Mouse (Mus musculus): ENCODE data around the gene Sgpp2. TPM values are rescaled to one million over a fixed set of nuclear protein-coding genes. Genes with fewer than 3 reads are reported as not detected.

Gene Sgpp2
- 2.5 TPM for polyA plus RNA-seq (2015; fragmentation: Illumina TruSeq; extraction: RNeasy Lipid Tissue Mini Kit (QIAGEN cat#74804); ENCODE audit: insufficient read depth, low read depth, low replicate concordance)

DNA sequence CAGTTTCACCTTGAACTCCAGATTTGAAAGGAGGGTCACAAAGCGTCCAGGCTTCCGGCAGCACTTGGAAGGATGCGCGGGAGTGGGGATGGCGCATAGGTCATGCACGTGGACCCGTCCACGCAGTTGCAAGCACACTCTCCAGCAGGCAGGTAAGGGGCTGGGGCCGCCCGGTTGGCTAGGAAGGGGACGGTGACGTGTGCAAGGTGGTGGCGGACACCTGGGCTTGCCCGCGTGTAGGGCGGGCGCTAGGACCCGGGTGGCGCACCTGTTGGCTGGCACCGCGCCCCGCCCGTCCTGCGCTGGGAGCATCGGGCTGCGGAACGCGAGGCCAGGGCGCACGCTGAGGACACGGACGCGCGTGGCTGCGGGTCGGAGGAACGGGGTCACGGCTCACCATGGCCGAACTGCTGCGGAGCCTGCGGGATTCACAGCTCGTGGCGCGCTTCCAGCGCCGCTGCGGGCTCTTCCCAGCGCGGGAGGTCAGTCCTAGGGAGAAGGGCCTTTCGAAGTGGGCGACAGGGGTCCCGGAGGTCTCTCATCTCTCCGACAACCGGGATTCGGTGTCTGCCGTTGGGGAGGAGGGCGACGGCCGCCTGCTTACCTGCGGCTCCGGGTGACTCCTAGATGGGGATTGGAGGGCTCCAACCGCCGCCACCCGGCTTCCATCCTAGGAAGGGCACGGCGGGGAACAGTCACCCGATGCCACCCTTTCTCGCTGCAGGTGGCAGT lies at the start of gene Sgpp2:
Gene Sgpp2, plus strand, starts transcription at position 325 of the 732 bp plus-strand sequence.

Other genes with a start within 250 kb of the Sgpp2 start
- gene Pax3, start 113.2 kb upstream of the Sgpp2 start, polyA plus RNA-seq (2015; fragmentation: Illumina TruSeq; extraction: RNeasy Lipid Tissue Mini Kit (QIAGEN cat#74804); ENCODE audit: insufficient read depth, low read depth, low replicate concordance) = not detected
- 9.0 TPM for gene Farsb, start 178.6 kb downstream of the Sgpp2 start, polyA plus RNA-seq (2015; fragmentation: Illumina TruSeq; extraction: RNeasy Lipid Tissue Mini Kit (QIAGEN cat#74804); ENCODE audit: insufficient read depth, low read depth, low replicate concordance)
- 0.98 TPM for gene Mogat1, start 200.6 kb downstream of the Sgpp2 start, polyA plus RNA-seq (2015; fragmentation: Illumina TruSeq; extraction: RNeasy Lipid Tissue Mini Kit (QIAGEN cat#74804); ENCODE audit: insufficient read depth, low read depth, low replicate concordance)
- not detected for gene BC035947, start 201.8 kb downstream of the Sgpp2 start, polyA plus RNA-seq (2015; fragmentation: Illumina TruSeq; extraction: RNeasy Lipid Tissue Mini Kit (QIAGEN cat#74804); ENCODE audit: insufficient read depth, low read depth, low replicate concordance)